Mouse (Mus musculus) layer of hippocampus, adult 2 months (tissue): ENCODE data around the gene Nedd9. TPM values are rescaled to one million over a fixed set of nuclear protein-coding genes. Genes with fewer than 3 reads are reported as not detected.

Experiments used
- DNase-seq, 2 experiments: peaks; one replicate each; pipeline ENCODE4 v3.0.0; 2022; ENCODE audit warnings: low spot score in 2 of 2
- H3K27ac ChIP-seq: fragments of 200-600 bp; 2 replicates; pipeline ENCODE4 v1.8.1; 2022
- H3K4me3 ChIP-seq: fragments of 200-600 bp; 2 replicates; pipeline ENCODE4 v1.8.1; 2022; ENCODE audit warnings: mild to moderate bottlenecking
- CTCF ChIP-seq: fragments of 200-600 bp; conservative IDR thresholded peaks from 2 replicates; pipeline ENCODE4 v1.8.1; 2022; ENCODE audit warnings: antibody characterized with exemption, mild to moderate bottlenecking, moderate library complexity
- total RNA-seq, 2 experiments: library from RNA; stranded (reverse); gene quantifications; 2 replicates each; pipeline ENCODE4 v1.2.3; 2021

The Nedd9 gene
- total RNA-seq, 2 experiments from 2014 or later: 12.4 to 14.1 TPM

- TF ChIP-seq CTCF: no peak
- DNase-seq: no peak
- H3K27ac ChIP-seq: no peak overlapping the region
- no peak overlapping the region for H3K4me3 ChIP-seq
Observed at GRCm38 (mm10) chr13:41364273-41364672, 122.9 kb downstream of the Nedd9 start.

DNA sequence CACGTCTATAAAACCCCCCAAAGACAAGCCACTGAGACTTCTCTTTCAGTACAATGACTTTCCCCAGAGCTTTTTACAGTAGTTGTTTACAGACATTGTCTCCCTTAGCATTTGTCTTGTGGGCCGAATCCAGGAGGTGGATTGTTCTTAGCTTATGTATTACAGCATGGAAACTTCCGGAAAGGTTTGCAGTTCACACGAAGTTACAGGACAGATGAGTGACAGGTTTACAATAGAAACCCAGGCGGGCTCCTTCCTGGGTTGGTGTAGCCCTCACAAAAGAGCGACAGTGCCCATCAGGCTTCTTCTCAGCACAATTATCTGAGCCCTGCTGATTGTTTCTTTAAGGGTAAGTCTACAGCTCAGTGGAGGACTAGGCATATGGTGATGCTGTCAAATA lies 124.3 kb downstream of the Nedd9 start:
- no peak for TF ChIP-seq CTCF
- Histone ChIP-seq H3K4me3 (no peak overlapping the region), H3K27ac (no peak overlapping the region)
- no peak for DNase-seq

- no peak for TF ChIP-seq CTCF
- Histone ChIP-seq H3K27ac (no peak overlapping the region), H3K4me3 (no peak overlapping the region)
- no peak for DNase-seq
Observed at GRCm38 (mm10) chr13:41360272-41360815, 126.8 kb downstream of the Nedd9 start.

DNA sequence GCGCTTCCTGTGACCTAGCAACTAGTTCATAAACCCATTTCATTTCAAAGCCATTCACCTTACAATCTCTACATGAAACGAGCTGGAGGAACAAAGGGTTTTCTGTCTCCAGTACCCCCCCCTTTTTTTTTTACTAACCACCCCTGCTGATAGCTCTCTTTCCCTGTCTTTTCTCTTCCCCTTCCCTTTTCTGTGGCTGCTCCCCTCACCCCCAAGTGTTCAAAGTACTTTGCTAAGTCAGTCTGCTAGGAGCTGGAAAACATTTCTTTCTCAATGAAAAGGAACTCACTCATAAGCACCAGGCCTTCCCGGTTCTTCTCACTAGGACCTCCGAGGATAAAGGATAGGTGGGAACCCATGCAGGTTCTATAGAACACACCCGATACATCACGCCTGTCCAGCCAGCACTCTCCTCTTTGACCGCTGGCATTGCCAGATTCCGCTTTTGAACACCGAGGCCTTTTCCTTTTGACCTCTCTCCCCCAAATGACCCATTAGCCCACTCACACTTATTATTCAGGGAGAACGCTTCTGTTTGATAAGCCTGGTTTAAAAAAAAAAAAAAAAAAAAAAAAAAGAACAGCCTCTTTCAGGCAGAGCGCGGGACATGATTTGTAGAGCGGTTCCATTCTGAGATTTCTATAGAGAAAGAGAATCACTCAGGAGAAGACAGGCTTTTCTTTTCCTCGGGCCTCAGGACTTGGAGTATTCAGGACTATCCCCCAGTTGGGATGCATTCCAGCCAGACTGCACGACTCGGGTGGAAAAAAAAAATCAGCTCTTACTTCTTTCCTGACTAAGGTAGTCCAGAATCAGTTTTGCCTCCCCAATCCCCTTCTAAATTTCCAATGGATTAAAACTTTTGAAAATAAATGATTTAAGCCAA lies 127.6 kb downstream of the Nedd9 start:
- H3K4me3 ChIP-seq: peak overlapping the region; percentile 92
- no peak for TF ChIP-seq CTCF
- peak overlapping the region; percentile 49; the same call in 1 of the 2 replicates for H3K27ac ChIP-seq
- DNase-seq: no peak

DNA sequence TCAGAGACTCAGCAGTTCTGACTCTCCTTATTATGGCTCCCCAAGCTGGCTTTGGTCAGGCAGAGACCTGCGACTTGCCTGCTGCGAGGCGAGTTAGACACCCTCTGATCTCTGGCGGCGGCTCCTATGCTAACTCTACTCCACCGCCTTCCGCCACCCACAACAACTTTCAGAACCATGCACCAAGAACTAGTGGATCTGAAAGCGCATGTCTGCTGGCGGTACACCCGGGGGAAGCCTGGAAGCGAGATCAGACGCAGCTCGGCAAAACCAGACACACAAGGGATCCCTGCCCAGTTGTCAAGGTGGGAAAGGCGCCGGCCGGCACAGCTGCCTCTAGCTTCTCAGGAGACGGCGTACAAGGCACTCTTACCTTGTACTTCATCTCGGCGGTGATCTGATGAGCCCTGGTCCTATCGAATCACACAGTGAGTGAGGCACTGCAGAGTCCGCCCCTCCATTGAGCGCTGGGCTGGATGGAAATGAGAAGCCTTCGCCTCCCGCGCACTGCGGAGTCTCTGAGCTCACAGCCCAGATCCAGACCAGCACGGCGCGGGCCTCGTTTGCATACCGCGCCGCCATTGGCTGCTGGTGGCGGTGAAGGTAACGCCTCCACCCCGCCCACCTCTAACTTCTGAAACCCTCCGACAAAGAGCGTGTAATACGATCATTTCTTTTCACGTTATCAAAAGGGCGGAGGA lies 128.5 kb downstream of the Nedd9 start:
- peak; percentile 94 to 95 for DNase-seq
- TF ChIP-seq CTCF: peak; percentile 39; the same call in 1 of the 2 replicates
- H3K27ac ChIP-seq: peak overlapping the region; percentile 90
- H3K4me3 ChIP-seq: peak overlapping the region; percentile 92

DNA sequence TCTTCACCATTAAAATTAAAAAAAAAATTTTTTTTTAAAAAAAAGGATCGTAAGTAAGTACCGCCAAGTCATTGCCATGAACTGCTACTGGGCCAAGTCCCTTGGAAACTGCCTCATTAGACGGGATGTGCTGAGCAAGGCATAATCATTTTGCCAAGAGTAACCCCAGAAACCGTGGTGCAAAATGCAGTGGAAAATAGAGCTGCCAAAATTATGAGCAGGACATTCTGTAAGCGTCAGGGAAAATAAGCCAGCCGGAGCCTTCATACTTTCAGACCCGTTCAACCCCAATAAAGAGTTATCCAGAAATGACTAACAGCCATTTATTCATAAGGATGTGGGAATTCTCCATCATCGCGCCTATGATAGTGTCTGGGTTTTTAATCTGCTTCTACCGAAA lies 129.2 kb downstream of the Nedd9 start:
- DNase-seq: peak in 1 of 2 experiments; percentile 15
- no peak for TF ChIP-seq CTCF
- peak overlapping the region; percentile 92 for H3K4me3 ChIP-seq
- peak overlapping the region; percentile 90 for H3K27ac ChIP-seq

- no peak for DNase-seq
- H3K27ac ChIP-seq: peak overlapping the region; percentile 90
- no peak for TF ChIP-seq CTCF
- peak overlapping the region; percentile 92 for H3K4me3 ChIP-seq
Observed at GRCm38 (mm10) chr13:41357586-41357985, 129.6 kb downstream of the Nedd9 start.

- no peak for TF ChIP-seq CTCF
- DNase-seq: no peak
- Histone ChIP-seq H3K27ac (peak overlapping the region; percentile 90), H3K4me3 (peak overlapping the region; percentile 92)
Observed at GRCm38 (mm10) chr13:41357161-41357560, 130.0 kb downstream of the Nedd9 start.

- no peak overlapping the region for H3K27ac ChIP-seq
- H3K4me3 ChIP-seq: no peak overlapping the region
- TF ChIP-seq CTCF: no peak
- no peak for DNase-seq
Observed at GRCm38 (mm10) chr13:41355552-41355951, 131.6 kb downstream of the Nedd9 start.

DNA sequence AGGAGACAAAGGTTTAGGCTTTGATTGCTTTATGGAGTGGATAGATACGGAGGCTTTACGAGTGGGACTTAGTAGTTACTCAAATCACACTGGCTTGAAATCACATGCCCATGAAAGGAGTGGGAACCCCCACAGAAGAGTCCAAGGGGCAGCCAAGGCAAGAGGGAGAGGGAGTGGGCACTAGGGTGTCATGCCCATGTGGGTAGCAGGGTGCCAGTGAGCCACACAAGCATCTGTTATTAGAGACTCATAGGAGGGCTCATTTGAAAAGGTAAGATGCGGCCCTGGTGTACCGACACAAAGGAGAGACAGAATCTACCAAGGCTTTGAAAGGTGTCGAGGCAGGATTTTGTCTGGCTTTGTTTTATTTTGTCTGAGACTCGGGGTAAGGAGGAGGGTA lies 132.6 kb downstream of the Nedd9 start:
- DNase-seq: no peak
- no peak overlapping the region for H3K4me3 ChIP-seq
- TF ChIP-seq CTCF: no peak
- peak overlapping the region; percentile 12; the same call in 1 of the 2 replicates for H3K27ac ChIP-seq

- DNase-seq: no peak
- TF ChIP-seq CTCF: 0 out of 2 replicates have a peak, but pooled peaks have one; percentile 10
- Histone ChIP-seq H3K4me3 (no peak overlapping the region), H3K27ac (no peak overlapping the region)
Observed at GRCm38 (mm10) chr13:41353676-41354075, 133.5 kb downstream of the Nedd9 start.

- Histone ChIP-seq H3K27ac (peak overlapping the region; percentile 67), H3K4me3 (no peak overlapping the region)
- no peak for TF ChIP-seq CTCF
- peak in 1 of 2 experiments; percentile 18 for DNase-seq
Observed at GRCm38 (mm10) chr13:41352352-41352751, 134.8 kb downstream of the Nedd9 start.

GRCm38 (mm10) chr13:41350589-41350988 lies 136.6 kb downstream of the Nedd9 start:
- Histone ChIP-seq H3K4me3 (no peak overlapping the region), H3K27ac (no peak overlapping the region; the same call in 1 of the 2 replicates)
- TF ChIP-seq CTCF: no peak
- no peak for DNase-seq
